Comparison of ENCODE assay signal across 12 mouse cellular contexts in genomic region chrX:155592467-155592866, GRCm38 (mm10).
"Had no signal": no experiment of that assay in that cellular context is flagged by ENCODE, and none has a peak within 500 bp of the region (broad histone marks: within the 10 kb centered on the region; RNA-seq: fewer than 3 reads in every experiment).

No protein-coding gene starts in this region.

- DNase-seq: kidney, postnatal 10 days; kidney, postnatal 4 days; liver; liver, embryonic 13.5 days; liver, postnatal 0 days; lung, postnatal 14 days; retina, postnatal 1 day; right cerebral cortex, postnatal 14 days; thymus, adult 18-20 months; thymus, postnatal 25 days had no signal

- ATAC-seq: intestine, postnatal 0 days; liver, postnatal 0 days; midbrain, embryonic 16.5 days had no signal
